Mouse (Mus musculus) gastrocnemius, postnatal 36 days (tissue): Measurements from ENCODE around the gene Tnfrsf17. TPM values are rescaled to one million over a fixed set of nuclear protein-coding genes. Genes with fewer than 3 reads are reported as not detected.
"Not testable (repeated sequence)": the region's sequence is repeated elsewhere in the genome, so short reads cannot be mapped to it uniquely, and the experiment has no call there.

Source experiments
- DNase-seq, 2 experiments: peaks; one replicate each; pipeline ENCODE4 v3.0.0; 2022
- intact Hi-C: fragments of 180-260 bp; cut with DNase I; formaldehyde crosslinking; loops from one replicate; pipeline ENCODE4 v1.15.1; 2025
- total RNA-seq, 2 experiments: library from RNA; stranded (reverse); gene quantifications; 2 replicates each; pipeline ENCODE4 v1.2.3; 2021

Tnfrsf17 gene
- total RNA-seq, 2 experiments from 2014 or later, result not detected

GRCm38 (mm10) chr16:11330081-11330800 lies 16.6 kb downstream of the Tnfrsf17 start:
- intact Hi-C loops, result no loop called here
- DNase-seq, result no peak

- intact Hi-C loops, result no loop called here
- DNase-seq, result no peak
Measured at GRCm38 (mm10) chr16:11331030-11331429, 17.4 kb downstream of the Tnfrsf17 start.

GRCm38 (mm10) chr16:11343292-11343815 lies 29.7 kb downstream of the Tnfrsf17 start:
- no peak for DNase-seq
- intact Hi-C loops, result no loop called here

- intact Hi-C loops, result no loop called here
- DNase-seq, result no peak
Measured at GRCm38 (mm10) chr16:11351903-11352302, 38.3 kb downstream of the Tnfrsf17 start.

GRCm38 (mm10) chr16:11359173-11359572 lies 45.6 kb downstream of the Tnfrsf17 start:
- no peak for DNase-seq
- intact Hi-C loops, result no loop called here

- intact Hi-C loops, result no loop called here
- no peak for DNase-seq
Measured at GRCm38 (mm10) chr16:11359919-11360318, 46.3 kb downstream of the Tnfrsf17 start.

GRCm38 (mm10) chr16:11360576-11360975 lies 47.0 kb downstream of the Tnfrsf17 start:
- intact Hi-C loops, DNase-seq: not testable (repeated sequence)

GRCm38 (mm10) chr16:11365626-11366025 lies 52.0 kb downstream of the Tnfrsf17 start:
- DNase-seq, result no peak
- intact Hi-C loops, result no loop called here

GRCm38 (mm10) chr16:11366851-11367250 lies 53.2 kb downstream of the Tnfrsf17 start:
- intact Hi-C loops, result no loop called here
- DNase-seq, result no peak

- intact Hi-C loops, result no loop called here
- no peak for DNase-seq
Measured at GRCm38 (mm10) chr16:11368412-11368811, 54.8 kb downstream of the Tnfrsf17 start.

GRCm38 (mm10) chr16:11369162-11369561 lies 55.5 kb downstream of the Tnfrsf17 start:
- no peak for DNase-seq
- intact Hi-C loops, result no loop called here

GRCm38 (mm10) chr16:11369642-11370041 lies 56.0 kb downstream of the Tnfrsf17 start:
- intact Hi-C loops, result no loop called here
- DNase-seq, result no peak

Other genes with a start within 250 kb of the Tnfrsf17 start
- gene Litaf, start 247.7 kb upstream of the Tnfrsf17 start, total RNA-seq, result 1 to 10 TPM; 7.4 to 8.8 TPM
- gene Txndc11, start 179.2 kb upstream of the Tnfrsf17 start, total RNA-seq, result 1 to 10 TPM; 7.6 to 8.6 TPM
- gene Zc3h7a, start 137.4 kb upstream of the Tnfrsf17 start, total RNA-seq, result 10 to 100 TPM; 13.8 to 19.0 TPM
- 10 to 100 TPM; 40.2 to 50.7 TPM for gene Rsl1d1, start 110.5 kb upstream of the Tnfrsf17 start, total RNA-seq
- 10 to 100 TPM; 54.4 to 62.0 TPM for gene Gspt1, start 59.5 kb upstream of the Tnfrsf17 start, total RNA-seq
- 10 to 100 TPM in 1 of 2 experiments, 1 to 10 TPM in 1; 7.8 to 10.7 TPM for gene Snx29, start 9.1 kb downstream of the Tnfrsf17 start, total RNA-seq